Mouse (Mus musculus) megakaryocyte, embryonic 14.5 days (primary cell): ENCODE measurements around the gene Sco1.

Source experiments
- FLI1 ChIP-seq: IDR thresholded peaks from 2 replicates; pipeline ENCODE4 v1.6.1; 2012; ENCODE audit warnings: low read length, inconsistent platforms, mixed read lengths
- GATA1 ChIP-seq: IDR thresholded peaks from 3 replicates; pipeline ENCODE4 v1.6.1; 2012; ENCODE audit warnings: mixed read lengths, low read length, inconsistent platforms, borderline replicate concordance

GRCm38 (mm10) chr11:67082793-67083192 is 30.3 kb downstream of the Sco1 start:
- no peak for TF ChIP-seq GATA1
- TF ChIP-seq FLI1: no peak
